Comparison of ENCODE assay signal across 25 mouse cellular contexts in genomic region chr1:164098372-164098771, GRCm38 (mm10). TPM values are rescaled to one million over a fixed set of nuclear protein-coding genes. Genes with fewer than 3 reads are reported as not detected.
A peak's percentile ranks its signal among the peaks of the same experiment; 100 is the strongest.
DNase-seq lines count a peak whose midpoint lies in the region; ATAC-seq and TF ChIP-seq lines count a peak whose summit lies in the region.
"Had no signal": no experiment of that assay in that cellular context is flagged by ENCODE, and none has a peak within 500 bp of the region (broad histone marks: within the 10 kb centered on the region; RNA-seq: fewer than 3 reads in every experiment).

No protein-coding gene starts in this region.

- no peak overlapping the region for H3K9ac ChIP-seq in midbrain, postnatal 0 days (replicated peaks; ENCODE audit: low read length, poor library complexity, severe bottlenecking)
- H3K9ac ChIP-seq in midbrain, embryonic 13.5 days (replicated peaks) = no peak overlapping the region
- H3K9ac ChIP-seq: embryonic facial prominence, embryonic 15.5 days; intestine, embryonic 15.5 days; lung, embryonic 15.5 days; neural tube, embryonic 13.5 days had no signal

- H3K4me2 ChIP-seq in midbrain, postnatal 0 days (ENCODE audit: low read depth, low read length, poor library complexity, severe bottlenecking) = no peak overlapping the region
- H3K4me2 ChIP-seq in midbrain, embryonic 13.5 days (replicated peaks) = no peak overlapping the region
- H3K4me2 ChIP-seq: embryonic facial prominence, embryonic 15.5 days; intestine, embryonic 15.5 days; liver, embryonic 11.5 days; lung, embryonic 15.5 days; neural tube, embryonic 13.5 days had no signal

- peak; percentile 6 to 17 for DNase-seq in cerebellum, postnatal 10 days
- no peak for DNase-seq in cerebellum, adult 11 months
- peak; percentile 24 for DNase-seq in midbrain, postnatal 0 days (ENCODE audit: low spot score)
- DNase-seq in layer of hippocampus, adult 2 months (ENCODE audit: low spot score in 2 of 2) = peak; percentile 1 to 18
- peak; percentile 65 for DNase-seq in naive thymus-derived CD4-positive, alpha-beta T cell, adult 2 months (ENCODE audit: low read depth)
- no peak for DNase-seq in adrenal gland, adult 8-10 months
- no peak for DNase-seq in left cerebral cortex, adult 18-20 months (ENCODE audit: low spot score in 2 of 2)
- DNase-seq: adrenal gland, postnatal 36 days; cerebellum, adult 9-11 months; embryo, embryonic 11 days; right cerebral cortex, postnatal 4 days had no signal

- H3K36me3 ChIP-seq in midbrain, postnatal 0 days (ENCODE audit: insufficient read depth, low read length) = no peaks in the 10 kb centered on the region
- no peaks in the 10 kb centered on the region for H3K36me3 ChIP-seq in midbrain, embryonic 13.5 days
- H3K36me3 ChIP-seq: embryonic facial prominence, embryonic 15.5 days; hindbrain, embryonic 10.5 days; intestine, embryonic 15.5 days; limb, embryonic 10.5 days; lung, embryonic 15.5 days; neural tube, embryonic 13.5 days had no signal

- no peak for TF ChIP-seq CTCF in midbrain, postnatal 0 days (IDR thresholded peaks at IDR 0.05)
- TF ChIP-seq CTCF in layer of hippocampus, adult 2 months (conservative IDR thresholded peaks at IDR 0.05) = peak; percentile 12; the same call in 1 of the 2 replicates

- ATAC-seq in midbrain, postnatal 0 days (ENCODE audit: low FRiP score) = no peak
- ATAC-seq in midbrain, embryonic 13.5 days = no peak
- ATAC-seq: intestine, embryonic 15.5 days; Patski had no signal

- H3K27me3 ChIP-seq in midbrain, postnatal 0 days (ENCODE audit: insufficient read depth, low read length) = no peaks in the 10 kb centered on the region
- H3K27me3 ChIP-seq in midbrain, embryonic 13.5 days = no peaks in the 10 kb centered on the region
- H3K27me3 ChIP-seq: embryonic facial prominence, embryonic 15.5 days; intestine, embryonic 15.5 days; lung, embryonic 15.5 days; neural tube, embryonic 13.5 days had no signal

- no peaks in the 10 kb centered on the region for H3K9me3 ChIP-seq in midbrain, postnatal 0 days (ENCODE audit: low read length)
- no peaks in the 10 kb centered on the region for H3K9me3 ChIP-seq in midbrain, embryonic 13.5 days
- H3K9me3 ChIP-seq: embryonic facial prominence, embryonic 15.5 days; hindbrain, embryonic 10.5 days; intestine, embryonic 15.5 days; limb, embryonic 10.5 days; lung, embryonic 15.5 days; neural tube, embryonic 13.5 days had no signal

- no peaks in the 10 kb centered on the region for H3K4me1 ChIP-seq in midbrain, postnatal 0 days (ENCODE audit: insufficient read depth, low read length)
- H3K4me1 ChIP-seq in midbrain, embryonic 13.5 days (replicated peaks) = no peaks in the 10 kb centered on the region
- H3K4me1 ChIP-seq: embryonic facial prominence, embryonic 15.5 days; hindbrain, embryonic 10.5 days; intestine, embryonic 15.5 days; limb, embryonic 10.5 days; lung, embryonic 15.5 days; neural tube, embryonic 13.5 days had no signal

- WGBS in midbrain, postnatal 0 days = 48% methylated on average over 2 of the region's 2 CpGs
- WGBS in midbrain, embryonic 13.5 days = 65% methylated on average over 2 of the region's 2 CpGs

- no peak overlapping the region for H3K4me3 ChIP-seq in midbrain, postnatal 0 days (ENCODE audit: low read depth, low read length)
- H3K4me3 ChIP-seq in midbrain, embryonic 13.5 days (replicated peaks) = no peak overlapping the region
- no peak overlapping the region for H3K4me3 ChIP-seq in layer of hippocampus, adult 2 months
- H3K4me3 ChIP-seq: embryonic facial prominence, embryonic 15.5 days; hindbrain, embryonic 10.5 days; intestine, embryonic 15.5 days; limb, embryonic 10.5 days; lung, embryonic 15.5 days; neural tube, embryonic 13.5 days had no signal

- H3K27ac ChIP-seq in midbrain, postnatal 0 days (ENCODE audit: low read depth, low read length) = no peak overlapping the region
- H3K27ac ChIP-seq in midbrain, embryonic 13.5 days = no peak overlapping the region
- no peak overlapping the region for H3K27ac ChIP-seq in layer of hippocampus, adult 2 months
- H3K27ac ChIP-seq: embryonic facial prominence, embryonic 15.5 days; hindbrain, embryonic 10.5 days; intestine, embryonic 15.5 days; limb, embryonic 10.5 days; lung, embryonic 15.5 days; neural tube, embryonic 13.5 days had no signal

RNA-seq across cellular contexts. Expression of gene Selp, which starts 16.7 kb away (rescaled TPM):
- not detected in 2 replicates for total RNA-seq in midbrain, postnatal 0 days (2014; rRNA removed)
- polyA plus RNA-seq in midbrain, postnatal 0 days (2015; fragmentation: Nextera tagmentation; extraction: Ambion mirVana) = not detected in 2 replicates
- 0.04 TPM in 1 of 2 replicates, not detected in the other for polyA plus RNA-seq in midbrain, embryonic 13.5 days (2015; fragmentation: Nextera tagmentation; extraction: Ambion mirVana)
- total RNA-seq in layer of hippocampus, adult 2 months (2021) = not detected
- 1 to 10 TPM in 3 of 4 experiments, under 1 TPM in 1; 0.77 to 2.1 (median 1.3) TPM for total RNA-seq in adrenal gland, adult 8-10 months (2022)
- not detected for total RNA-seq in left cerebral cortex, adult 18-20 months (2021)
- total RNA-seq: layer of hippocampus, postnatal 14 days had no signal
- polyA plus RNA-seq: forebrain, embryonic 11.5 days; frontal cortex, adult 2 months; hindbrain, embryonic 10.5 days; neural tube, embryonic 13.5 days had no signal

RNA-seq across cellular contexts. Expression of gene Sell, which starts 36.6 kb away (rescaled TPM):
- total RNA-seq in midbrain, postnatal 0 days (2014; rRNA removed) = not detected in 2 replicates
- polyA plus RNA-seq in midbrain, postnatal 0 days (2015; fragmentation: Nextera tagmentation; extraction: Ambion mirVana) = 0.18 TPM in 1 of 2 replicates, not detected in the other
- polyA plus RNA-seq in midbrain, embryonic 13.5 days (2015; fragmentation: Nextera tagmentation; extraction: Ambion mirVana) = not detected in 2 replicates
- total RNA-seq in layer of hippocampus, adult 2 months (2021) = under 1 TPM in 1 of 2 experiments, not detected in 1; 0.07 TPM
- total RNA-seq in adrenal gland, adult 8-10 months (2022) = 1 to 10 TPM in 2 of 4 experiments, under 1 TPM in 2; 0.66 to 1.4 (median 0.96) TPM
- not detected for total RNA-seq in left cerebral cortex, adult 18-20 months (2021)
- total RNA-seq: layer of hippocampus, postnatal 14 days had no signal
- polyA plus RNA-seq: forebrain, embryonic 11.5 days; heart, embryonic 14.5 days; limb, embryonic 10.5 days; Patski had no signal

RNA-seq across cellular contexts. Expression of gene Sele, which starts 50.3 kb away (rescaled TPM):
- not detected in 2 replicates for total RNA-seq in midbrain, postnatal 0 days (2014; rRNA removed)
- not detected in 2 replicates for polyA plus RNA-seq in midbrain, postnatal 0 days (2015; fragmentation: Nextera tagmentation; extraction: Ambion mirVana)
- not detected in 2 replicates for polyA plus RNA-seq in midbrain, embryonic 13.5 days (2015; fragmentation: Nextera tagmentation; extraction: Ambion mirVana)
- not detected for total RNA-seq in layer of hippocampus, adult 2 months (2021)
- total RNA-seq in adrenal gland, adult 8-10 months (2022) = 10 to 100 TPM in 2 of 4 experiments, 1 to 10 TPM in 2; 4.1 to 13.1 (median 8.5) TPM
- under 1 TPM in 1 of 2 experiments, not detected in 1; 0.12 TPM for total RNA-seq in left cerebral cortex, adult 18-20 months (2021)
- polyA plus RNA-seq: forebrain, embryonic 11.5 days; frontal cortex, adult 2 months; hindbrain, embryonic 10.5 days; kidney, embryonic 14.5 days; limb, embryonic 10.5 days; neural tube, embryonic 13.5 days; Patski had no signal

RNA-seq across cellular contexts. Expression of gene F5, which starts 53.3 kb away (rescaled TPM):
- 0.05 and 0.09 TPM in 2 replicates for total RNA-seq in midbrain, postnatal 0 days (2014; rRNA removed)
- 0.02 and 0.04 TPM in 2 replicates for polyA plus RNA-seq in midbrain, postnatal 0 days (2015; fragmentation: Nextera tagmentation; extraction: Ambion mirVana)
- 0.07 and 0.08 TPM in 2 replicates for polyA plus RNA-seq in midbrain, embryonic 13.5 days (2015; fragmentation: Nextera tagmentation; extraction: Ambion mirVana)
- under 1 TPM; 0.37 to 0.92 TPM for total RNA-seq in layer of hippocampus, adult 2 months (2021)
- 1 to 10 TPM; 1.5 to 4.3 (median 3.3) TPM for total RNA-seq in adrenal gland, adult 8-10 months (2022)
- total RNA-seq in left cerebral cortex, adult 18-20 months (2021) = under 1 TPM; 0.42 to 0.72 TPM

Comparison
In these comparisons a context has a peak if more than half of its experiments do, and no peak if none do; other contexts are left out.
1. DNase-seq: peak in cerebellum, postnatal 10 days (2 of 2), midbrain, postnatal 0 days (single experiment), layer of hippocampus, adult 2 months (2 of 2) and naive thymus-derived CD4-positive, alpha-beta T cell, adult 2 months (single experiment); none in cerebellum, adult 11 months (single experiment), adrenal gland, adult 8-10 months (single experiment) and left cerebral cortex, adult 18-20 months (0 of 2).